Mouse (Mus musculus) thymus, postnatal 10 days (tissue): ENCODE results near the gene Smad1.

Experiments used
- DNase-seq, 2 experiments: peaks; one replicate each; pipeline ENCODE4 v3.0.0; 2021; ENCODE audit warnings: low spot score in 2 of 2

The Smad1 gene

GRCm38 (mm10) chr8:79299704-79300103 lies 99.6 kb downstream of the Smad1 start:
- DNase-seq = no peak

DNA sequence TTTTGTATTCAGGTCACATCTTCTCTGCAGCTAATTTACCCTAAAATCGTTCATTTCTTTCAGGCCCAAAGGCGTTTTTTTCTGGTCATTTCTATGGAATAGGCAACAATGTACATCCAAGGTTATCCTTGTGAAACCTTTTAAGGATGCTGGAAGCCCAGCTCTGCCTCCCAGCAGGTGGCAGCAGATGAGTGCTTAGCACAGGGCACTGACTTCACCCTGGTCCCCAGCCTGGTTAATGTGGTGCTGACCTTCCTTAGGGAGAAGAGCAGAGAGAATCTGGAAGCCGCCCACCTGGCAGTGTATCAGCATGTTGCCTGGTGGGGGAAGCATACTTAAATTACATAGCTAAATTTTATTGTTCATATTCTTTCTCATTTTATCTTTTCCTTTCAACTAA lies 101.6 kb downstream of the Smad1 start:
- DNase-seq = peak in 1 of 2 experiments; percentile 35

- no peak for DNase-seq
Measured at GRCm38 (mm10) chr8:79295276-79296105, 103.8 kb downstream of the Smad1 start.

GRCm38 (mm10) chr8:79294610-79295275 lies 104.6 kb downstream of the Smad1 start, which contains the start of gene Mmaa:
Mmaa (minus strand) TSS chr8:79294937.
- peak; percentile 98 for DNase-seq

DNA sequence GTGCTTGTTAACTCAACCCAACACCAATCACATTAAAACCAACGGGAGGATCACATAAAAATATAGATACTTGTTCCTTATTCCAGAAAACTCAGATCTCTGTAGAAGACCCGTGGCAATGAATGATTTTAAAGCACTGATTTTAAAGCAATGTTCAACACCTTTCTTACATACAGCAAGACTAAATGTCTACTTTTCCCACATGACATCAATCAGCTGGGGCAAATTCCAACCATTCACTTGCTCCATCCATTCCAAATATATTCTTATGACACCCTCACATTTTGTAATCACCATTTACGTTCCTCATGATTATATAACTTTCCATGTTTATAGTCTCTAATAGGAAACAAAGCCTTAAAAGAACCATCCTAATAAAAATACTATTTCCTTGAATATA lies 105.5 kb downstream of the Smad1 start:
- no peak for DNase-seq

DNA sequence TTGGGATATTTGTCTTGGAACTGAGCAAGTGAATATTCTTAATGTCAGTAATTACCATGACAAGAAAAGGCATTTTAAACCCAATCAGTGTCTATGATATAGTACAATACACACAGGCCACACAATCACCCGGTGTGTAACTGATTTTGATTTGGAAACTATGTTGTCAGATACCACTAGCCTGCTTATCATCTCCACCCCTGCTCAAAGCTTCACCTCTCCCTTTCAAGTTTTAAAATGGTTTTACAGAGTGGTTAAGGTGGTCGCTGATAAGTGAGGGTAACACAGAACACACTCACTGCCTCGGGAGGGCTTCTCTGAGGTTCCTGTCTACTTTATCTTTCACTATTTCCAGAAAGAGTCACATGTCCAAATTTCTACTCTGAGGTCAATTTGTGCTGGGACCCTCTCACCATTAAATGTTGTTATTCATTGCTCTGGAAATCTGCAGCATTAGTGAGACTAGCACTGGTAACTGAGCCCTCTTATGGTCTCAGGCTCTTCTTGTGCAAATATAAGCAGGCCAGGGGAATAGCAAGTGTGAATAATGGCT lies 106.5 kb downstream of the Smad1 start:
- DNase-seq = no peak

GRCm38 (mm10) chr8:79289592-79289991 lies 109.7 kb downstream of the Smad1 start:
- no peak for DNase-seq

- no peak for DNase-seq
Measured at GRCm38 (mm10) chr8:79288681-79289080, 110.6 kb downstream of the Smad1 start.
